Mouse (Mus musculus) adrenal gland, adult 8-10 months (tissue): ENCODE data around the gene Amph. TPM values are rescaled to one million over a fixed set of nuclear protein-coding genes. Genes with fewer than 3 reads are reported as not detected.
"Not testable (repeated sequence)": the region's sequence is repeated elsewhere in the genome, so short reads cannot be mapped to it uniquely, and the experiment has no call there.

ENCODE experiments used
- DNase-seq: peaks from one replicate; pipeline ENCODE4 v3.0.0; 2022
- total RNA-seq, 4 experiments: library from RNA; stranded (reverse); gene quantifications; 2 replicates each; pipeline ENCODE4 v1.2.4; 2022

Amph gene
- total RNA-seq, result 10 to 100 TPM in 2 of 4 experiments, 1 to 10 TPM in 2; 7.8 to 13.6 (median 11.2) TPM

DNA sequence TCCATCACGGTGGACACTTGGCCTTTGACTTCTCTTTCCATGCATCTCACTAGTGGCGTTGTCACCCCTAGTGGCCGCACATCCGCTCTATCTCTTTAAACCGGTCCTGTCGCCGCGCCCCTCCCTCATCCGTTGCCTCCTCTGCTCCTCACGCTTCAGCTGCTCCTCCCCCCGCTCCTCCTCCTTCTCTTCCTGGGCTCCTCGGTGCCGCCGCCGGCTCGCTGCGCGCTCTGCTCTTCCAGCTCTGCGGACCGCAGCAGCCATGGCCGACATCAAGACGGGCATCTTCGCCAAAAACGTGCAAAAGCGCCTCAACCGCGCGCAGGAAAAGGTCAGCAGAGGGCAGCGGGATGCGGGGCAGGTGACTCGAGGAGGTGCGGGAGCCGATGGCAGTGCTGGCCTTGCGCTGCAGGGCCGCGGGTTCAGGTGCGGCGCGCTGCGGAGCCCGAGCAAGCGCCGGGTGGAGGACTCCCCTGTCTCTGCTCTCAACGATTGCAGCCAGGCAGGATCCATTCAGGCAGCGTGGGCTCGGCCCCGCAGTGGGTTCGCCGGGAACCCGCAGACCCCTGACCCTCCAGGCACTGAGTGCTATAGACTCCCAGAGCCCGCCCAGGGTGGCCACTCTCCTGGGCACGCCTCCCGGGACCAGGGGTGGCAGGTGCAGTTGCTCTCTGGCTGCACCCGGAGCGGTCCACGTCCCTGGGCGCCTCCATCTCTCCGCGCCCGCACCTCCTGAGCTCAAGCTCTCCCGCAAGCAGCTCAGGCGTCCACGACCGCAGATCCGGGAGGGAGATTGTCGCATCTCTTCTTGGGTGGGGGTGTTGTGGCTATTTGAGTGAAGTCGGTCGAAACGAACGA, at the start of gene Amph:
Amph (plus strand) TSS at position 35 of the 858 bp plus-strand sequence.
- peak; percentile 67 for DNase-seq

DNA sequence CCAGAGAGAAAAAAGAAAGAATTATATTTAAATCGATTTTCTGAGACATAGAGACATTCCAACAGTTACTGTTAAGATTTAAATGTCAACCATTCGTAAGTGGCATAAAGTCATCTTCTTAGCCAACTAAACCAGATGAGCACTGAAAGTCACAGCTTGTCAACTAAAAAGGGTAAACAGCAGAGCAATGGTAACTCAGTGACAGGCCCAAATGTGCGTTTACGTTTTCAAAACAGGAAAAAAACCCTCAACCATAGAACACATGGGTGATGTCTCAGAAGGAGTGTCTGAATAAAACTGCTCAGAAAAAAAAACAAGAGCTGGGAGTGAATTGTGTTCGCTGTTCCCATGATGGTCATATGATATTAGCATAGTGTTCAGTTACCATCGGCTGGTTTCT, 44.4 kb upstream of the Amph start:
- no peak for DNase-seq

DNA sequence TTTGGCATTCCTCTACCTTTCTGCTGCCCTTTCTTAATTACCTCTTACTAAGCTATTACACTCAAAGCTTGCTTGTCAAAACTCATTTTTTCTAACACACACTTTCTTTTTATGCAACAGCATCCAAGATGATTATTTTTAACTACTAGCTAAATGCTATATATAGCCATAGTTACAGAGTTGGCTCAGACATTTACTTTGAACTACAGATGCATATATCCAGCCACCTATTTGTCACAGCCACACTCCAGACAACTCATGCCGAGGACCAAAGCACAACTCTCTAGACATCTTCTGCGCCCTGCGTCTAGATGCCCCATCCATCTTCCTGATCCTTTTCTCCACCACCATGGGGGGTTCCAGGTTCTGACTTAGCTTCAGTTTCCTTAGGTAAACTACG, 33.2 kb upstream of the Amph start:
- no peak for DNase-seq

DNA sequence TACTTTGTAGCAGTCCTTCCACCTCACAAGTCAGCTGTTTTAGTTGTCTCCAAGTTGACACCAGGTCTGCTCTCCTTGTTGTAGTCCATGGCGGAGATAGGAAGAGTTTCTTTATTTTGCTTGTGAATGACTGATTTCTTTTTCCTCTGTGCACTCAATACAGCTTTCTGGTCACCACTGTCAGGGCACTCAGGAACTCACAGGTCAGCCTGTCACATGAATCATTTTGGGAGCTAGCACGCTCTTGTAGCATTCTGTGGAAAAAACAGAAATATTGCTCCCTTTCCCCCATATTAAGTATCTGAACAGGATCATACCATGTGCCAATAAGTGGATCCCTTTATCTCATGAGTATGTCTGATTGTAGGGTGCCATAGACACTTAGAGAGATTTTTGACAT, 14.8 kb upstream of the Amph start:
- not testable (repeated sequence) for DNase-seq

DNA sequence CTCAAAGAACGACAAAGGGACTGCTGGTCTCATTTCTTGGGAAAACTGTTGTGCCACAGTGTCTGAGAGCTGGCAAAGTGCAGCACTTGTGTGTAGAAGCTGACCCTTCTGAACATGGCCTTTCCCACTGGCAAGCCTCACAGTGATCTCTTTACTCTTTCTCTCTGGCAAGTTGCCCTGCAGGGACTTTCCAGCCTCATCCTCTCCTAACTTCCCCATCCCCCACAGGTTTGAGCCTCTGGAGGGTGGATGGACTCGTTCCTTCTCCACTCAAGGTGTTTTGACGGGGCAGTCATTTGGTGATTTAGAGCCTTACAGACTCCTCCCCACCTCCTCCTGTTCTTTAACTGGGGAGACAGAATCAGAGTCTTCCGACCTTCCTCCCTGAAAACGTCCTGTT, 319 bp upstream of the Amph start:
- DNase-seq, result no peak

DNA sequence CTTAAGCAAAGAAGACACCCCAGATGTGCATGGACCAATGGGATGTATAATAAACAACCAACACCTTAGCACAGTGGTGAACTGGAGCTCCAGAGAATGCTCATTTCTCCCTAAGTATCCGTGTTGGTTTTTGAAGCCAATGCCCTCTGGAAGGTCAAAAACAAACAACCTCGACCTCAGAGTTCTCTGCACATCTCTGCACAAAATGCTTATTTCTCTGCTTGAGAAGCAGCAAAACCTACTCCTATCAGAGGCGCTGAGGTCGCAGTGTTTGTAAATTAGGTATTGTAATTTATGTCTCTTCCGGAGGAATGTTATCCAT, 985 bp downstream of the Amph start:
- no peak for DNase-seq

DNA sequence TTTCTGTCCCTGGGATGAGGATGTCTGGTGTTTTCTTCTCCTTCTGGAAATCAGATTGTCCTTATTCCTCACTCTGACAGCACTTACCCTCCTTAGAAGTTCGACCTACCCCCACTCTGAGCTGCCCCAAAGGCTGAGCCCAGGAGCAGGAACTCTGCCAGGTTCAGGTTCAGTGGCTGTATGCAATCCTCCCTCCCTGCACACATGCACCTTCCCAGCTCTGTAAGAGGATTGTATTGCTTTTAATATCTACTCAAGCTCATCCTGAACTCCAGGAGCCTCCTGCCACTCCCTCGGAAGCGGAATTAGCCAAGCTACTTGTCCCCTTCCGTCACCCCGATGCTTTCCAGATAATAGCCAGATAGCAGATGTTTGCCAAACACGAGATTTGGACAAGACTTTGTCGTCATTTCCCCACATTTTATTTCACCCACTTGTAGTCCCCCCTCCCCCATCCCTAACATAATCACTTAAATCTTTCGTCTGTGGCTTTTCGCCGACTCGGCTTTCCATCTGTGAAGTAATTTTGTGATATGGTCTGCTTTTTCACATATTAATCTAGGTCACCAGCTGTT, 1.7 kb downstream of the Amph start:
- DNase-seq, result no peak

DNA sequence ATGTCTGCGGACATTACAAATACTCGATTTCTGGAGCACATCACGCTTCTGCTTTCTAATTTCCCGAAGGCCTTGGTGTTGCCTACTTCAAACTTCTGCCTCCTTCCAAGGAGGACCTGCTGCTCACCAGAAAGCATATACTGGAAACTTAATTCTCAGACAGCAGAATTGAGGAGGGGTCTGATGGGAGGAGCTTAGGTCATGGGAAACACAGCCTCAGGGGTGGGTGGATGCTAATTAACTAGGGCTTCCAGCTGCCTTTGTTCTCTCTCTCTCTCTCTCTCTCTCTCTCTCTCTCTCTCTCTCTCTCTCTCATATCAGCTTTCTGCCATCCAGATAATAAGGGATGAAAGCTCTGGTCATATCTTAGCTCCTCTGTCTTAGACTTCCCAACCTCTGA, 5.6 kb downstream of the Amph start:
- DNase-seq, result no peak

DNA sequence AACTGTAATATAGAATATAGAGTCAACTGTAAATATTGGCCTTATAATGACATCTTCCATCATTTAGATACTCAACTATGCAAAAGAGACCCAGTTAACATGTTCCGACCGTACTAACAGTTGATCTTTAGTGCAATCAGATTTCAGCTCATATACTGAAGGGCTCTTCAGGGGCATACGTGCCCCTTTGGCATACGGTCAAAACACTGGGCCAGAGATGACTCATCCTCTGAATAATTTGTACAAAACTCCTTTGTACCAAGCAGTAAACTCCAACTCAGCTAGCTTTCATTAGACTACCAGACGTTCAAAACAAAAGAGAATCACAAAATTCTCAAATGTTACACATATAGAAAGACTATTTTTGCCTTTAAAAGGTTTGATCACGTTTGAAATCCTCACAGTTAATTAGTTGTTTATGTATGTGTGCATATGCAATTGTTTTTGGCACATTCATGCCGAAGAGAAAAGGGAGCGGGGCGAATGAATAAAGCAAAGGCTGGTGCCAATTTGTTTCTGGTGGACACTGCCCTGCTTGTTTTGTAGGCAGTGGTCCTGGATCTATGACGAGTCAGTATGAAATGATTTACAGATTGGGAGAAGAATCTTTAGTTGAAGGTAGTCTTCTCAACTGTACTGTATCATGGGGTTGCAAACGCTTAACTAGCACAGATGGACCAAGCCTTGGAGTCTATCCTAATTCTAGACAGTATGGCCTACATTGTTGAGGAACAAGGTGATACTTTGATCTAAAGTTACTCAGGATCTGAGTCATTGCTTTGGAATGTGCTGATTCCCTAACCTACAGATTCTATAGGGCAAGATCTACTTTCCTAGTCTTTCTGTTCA, 8.3 kb downstream of the Amph start:
- no peak for DNase-seq

DNA sequence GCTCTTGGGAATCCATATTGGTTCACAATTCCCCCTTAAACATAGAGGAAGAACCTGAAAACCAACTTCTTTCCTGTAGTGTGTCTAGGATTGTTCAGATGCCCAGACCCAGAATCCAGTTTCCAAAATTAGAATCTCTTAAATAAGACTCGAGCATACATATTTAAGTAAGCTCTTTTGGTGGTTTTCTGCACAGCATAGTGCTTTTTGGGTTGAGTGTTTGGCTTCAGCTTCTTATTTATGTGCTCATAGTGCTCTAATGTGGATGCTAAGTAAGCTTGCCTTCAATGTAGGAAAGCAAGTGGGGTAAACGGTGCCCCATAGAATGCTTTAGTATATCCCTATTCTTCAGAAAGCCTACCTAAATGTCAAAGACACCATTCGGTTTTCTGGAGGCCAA, 9.0 kb downstream of the Amph start:
- DNase-seq, result no peak

DNA sequence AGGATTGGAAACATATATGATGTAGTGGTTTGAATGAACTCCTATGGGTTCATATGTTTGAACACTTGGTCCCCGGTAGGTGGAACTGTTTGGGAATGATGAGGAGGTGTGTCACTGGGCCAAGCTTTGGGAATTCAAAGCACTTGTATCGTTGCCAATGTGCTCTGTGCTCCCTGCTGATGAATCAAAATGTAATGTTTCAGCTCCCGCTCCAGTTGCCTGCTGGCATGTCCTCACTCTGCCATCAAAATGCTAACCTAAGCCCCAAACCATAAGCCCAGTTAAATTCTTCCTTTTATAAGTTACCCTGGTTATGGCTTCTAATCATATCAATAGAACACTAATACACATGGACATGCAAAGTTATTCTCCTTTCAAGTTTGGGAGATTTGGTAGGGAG, 24.6 kb downstream of the Amph start:
- no peak for DNase-seq

DNA sequence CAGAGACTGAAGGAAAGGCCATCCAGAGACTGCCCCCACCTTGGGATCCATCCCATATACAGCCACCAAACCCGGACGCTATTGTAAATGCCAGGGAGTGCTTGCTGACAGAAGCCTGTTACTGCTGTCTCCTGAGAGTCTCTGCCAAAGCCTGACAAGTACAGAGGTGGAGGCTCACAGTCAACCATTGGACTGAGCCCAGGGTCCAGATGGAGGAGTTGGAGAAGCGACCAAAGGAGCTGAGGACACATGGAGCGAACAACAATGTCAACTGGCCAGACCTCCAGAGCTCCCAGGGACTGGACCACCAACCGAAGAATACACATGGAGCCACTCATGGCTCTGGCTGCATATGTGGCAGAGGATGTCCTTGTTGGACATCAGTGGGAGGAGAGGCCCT, 26.3 kb downstream of the Amph start:
- no peak for DNase-seq

DNA sequence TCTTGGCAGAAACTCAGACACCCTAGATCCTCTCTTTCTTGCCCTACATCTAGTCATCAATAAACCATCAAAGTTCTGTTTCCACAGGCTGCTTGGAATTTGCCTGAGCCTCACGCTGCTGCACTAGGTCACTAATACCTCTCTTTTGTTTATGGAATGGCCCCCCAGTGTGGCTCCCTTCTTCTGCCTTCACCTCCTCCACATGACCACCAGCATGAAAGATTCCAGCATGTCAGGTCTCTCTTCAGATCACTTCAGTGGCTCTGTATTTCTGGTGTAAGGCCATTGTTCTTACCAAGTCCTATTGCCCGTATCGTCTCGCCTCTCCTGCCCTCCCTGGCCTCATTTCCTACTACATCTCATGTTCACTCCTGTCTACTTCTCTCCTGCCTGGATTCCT, 39.3 kb downstream of the Amph start:
- DNase-seq, result no peak

DNA sequence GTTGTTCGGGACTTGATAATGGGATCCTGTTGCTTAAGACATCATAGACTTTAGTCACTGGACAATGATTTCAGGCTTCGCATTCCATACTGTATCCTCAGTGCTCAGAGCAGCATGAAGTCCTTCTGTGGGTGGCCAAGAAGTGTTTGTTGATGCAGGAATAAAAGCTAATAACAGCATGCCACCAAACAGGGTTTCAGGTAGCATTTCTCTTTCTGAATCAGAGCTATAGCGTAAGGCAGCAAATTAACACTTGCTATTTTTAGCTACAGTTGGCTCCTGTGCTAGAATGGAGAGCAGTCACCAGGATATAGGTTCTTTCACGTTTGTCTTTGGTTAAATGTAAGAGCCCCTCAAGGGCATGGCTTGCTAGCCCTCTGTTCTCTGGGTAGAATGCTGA, 40.3 kb downstream of the Amph start:
- no peak for DNase-seq

DNA sequence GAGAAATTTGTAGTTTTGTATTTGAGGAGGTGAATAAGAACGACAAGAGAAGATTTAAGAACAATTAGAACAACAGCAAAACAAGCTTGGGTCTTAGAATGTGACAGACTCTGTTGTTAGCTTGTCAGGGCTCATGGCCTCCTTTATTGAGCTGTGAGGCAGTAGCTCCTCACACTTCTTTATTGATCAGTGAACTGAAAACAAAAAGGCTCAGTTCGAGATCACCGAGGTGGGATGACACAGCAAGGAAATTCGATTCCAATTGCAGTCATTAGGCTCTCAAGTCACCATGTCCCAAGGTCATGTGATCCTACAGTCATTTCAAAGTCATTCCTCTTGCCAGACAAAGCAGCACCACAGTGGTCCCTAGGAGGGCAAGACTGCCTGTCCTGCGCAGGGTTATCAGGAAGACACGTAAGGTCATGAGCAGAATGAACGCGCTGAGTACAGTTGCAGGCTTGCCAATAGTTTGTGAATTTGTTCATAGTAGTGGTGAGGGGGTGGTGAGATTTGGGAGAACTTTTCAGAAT, 41.2 kb downstream of the Amph start:
- DNase-seq, result no peak

DNA sequence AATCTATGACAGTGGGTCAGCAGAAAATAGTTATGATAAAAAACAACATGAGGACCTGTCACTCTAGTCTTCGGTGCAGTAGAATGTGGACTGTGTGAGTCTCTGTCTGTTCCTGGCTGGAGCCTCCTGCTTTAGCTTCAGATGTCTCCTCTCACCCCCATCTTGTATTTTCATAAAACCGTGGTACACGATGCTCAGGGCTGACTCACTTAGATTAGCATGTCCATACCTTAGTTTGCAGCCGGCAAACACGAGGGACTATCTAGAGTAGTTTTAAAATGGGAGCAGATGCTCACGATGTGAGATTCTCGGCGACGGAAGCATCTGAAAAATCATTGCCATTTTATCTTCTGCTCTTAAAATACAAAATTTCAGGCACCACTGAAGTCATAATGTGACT, 54.5 kb downstream of the Amph start:
- DNase-seq, result no peak

DNA sequence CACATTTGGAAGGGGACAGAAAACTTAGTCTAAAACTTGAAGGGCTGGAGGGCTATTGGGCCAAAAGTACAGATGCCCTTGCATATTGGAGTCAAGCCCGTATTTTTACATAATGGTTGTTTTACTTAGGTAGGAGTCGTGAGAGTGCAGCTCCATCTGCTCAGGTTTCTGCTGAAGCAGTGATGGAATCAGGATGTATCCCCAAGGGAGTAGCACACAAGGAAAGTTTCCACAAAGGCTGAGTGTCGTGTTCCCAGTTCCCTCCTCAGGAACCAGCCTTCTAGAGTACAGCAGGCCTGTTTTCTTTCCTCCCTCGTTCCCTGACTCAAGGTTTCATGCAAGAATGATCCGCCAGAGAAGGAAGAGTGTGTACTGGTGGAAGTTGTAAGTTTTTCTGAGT, 56.4 kb downstream of the Amph start:
- DNase-seq, result no peak

DNA sequence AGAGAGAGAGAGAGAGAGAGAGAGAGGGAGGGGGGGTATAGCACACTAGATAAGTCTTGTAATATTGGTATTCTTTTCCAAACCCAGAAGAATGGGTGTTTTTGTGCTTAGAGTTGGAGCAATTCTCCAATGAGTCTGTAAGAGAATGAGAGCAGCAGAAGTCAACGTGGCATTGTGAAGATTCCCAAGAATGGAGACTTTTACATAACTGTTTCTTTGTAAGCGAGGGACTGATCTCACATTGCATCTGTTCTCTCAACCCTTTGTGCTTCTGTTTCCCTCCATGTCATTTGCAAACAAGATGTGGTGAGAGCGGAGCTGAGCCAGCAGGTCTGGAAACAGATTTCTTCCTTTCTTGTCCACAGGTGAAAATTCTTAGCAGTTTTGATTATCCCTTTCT, 60.4 kb downstream of the Amph start:
- DNase-seq, result no peak

DNA sequence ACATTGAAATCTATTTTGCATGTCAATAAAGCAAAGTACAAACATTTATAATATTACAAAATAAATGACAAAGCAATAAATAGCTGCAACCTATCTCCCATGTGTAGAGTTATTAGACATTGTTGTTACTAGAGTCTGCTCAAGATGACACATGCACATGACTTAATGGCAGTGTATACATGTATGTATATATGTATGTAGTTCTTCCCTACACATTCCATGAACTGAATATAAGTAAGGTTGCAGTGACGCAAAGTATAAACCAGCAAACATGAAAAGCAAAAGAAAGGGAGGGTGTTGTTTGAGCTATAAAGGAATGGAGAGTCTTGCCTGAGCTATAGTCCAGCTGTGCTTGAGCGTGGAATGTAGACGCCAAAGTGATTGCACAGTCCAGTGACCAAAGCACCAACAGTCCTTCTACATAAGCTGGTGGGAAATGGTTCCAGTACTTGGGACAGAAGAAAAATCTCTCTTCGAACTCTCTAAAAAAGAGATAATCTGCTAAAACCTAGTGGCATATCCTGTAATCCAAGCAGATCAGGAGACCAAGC, 66.9 kb downstream of the Amph start:
- no peak for DNase-seq

DNA sequence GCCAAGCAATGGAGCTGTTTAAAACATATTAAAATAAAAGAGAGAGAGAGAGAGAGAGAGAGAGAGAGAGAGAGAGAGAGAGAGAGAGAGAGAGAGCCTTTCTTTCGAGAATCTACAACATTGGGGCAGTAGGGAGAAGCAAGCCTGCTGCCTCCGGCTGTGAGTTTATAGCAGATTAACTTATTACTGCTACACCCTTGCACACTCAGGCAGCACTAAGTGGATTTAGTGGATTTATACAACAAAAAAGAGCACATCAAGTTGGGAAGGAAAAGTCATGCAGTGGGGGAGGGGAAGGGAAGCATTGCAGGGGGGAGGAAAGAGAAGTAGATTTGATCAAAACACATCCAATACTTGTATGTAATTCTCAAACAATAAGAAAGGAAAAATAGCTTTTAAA, 73.5 kb downstream of the Amph start:
- DNase-seq, result no peak

DNA sequence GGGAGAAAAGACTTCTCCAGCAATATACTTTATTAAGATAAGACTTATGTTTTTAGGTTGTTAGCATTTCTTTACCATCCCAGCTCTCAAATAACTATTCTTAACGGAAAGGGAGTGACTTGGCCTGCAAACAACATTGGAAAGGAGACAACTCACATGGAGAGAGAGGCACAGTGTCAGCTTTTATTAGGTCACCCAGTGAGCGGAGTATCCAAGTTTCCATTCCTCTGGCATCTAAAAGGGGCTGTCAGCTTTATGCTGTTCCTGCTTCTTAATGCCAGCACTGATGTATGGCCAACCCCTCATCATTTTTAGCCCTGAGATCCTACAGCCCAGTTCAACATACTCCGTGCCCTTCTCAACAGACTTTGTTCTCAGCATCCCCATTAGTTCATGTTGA, 74.3 kb downstream of the Amph start:
- DNase-seq, result no peak

DNA sequence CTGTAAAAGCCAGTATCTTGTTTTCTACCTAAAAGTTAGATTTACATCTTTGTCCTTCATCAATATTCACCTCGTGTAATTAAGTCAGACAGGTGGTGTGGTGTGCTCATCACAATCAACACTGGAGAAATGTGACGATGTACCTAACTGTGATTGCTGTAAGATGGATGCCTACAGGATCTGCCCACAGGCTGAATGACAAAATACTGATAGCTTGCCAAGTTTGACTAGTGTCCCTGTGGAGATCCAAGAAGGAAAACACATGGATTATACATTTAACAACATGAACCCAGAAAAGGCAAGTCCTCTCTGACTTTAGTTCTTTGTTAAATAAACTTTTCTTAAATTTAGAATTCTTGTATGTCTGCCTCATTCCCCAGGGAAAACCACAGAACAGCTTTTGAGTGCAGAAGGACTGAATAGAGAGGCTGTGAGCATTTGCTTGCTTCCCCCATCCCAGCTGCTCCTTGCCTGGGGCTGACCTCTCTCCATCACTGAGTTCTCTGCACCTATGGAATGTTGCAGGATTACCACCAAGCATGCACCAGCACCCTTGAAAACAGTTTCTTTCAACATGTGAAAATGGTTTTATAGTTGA, 77.2 kb downstream of the Amph start:
- DNase-seq, result no peak

DNA sequence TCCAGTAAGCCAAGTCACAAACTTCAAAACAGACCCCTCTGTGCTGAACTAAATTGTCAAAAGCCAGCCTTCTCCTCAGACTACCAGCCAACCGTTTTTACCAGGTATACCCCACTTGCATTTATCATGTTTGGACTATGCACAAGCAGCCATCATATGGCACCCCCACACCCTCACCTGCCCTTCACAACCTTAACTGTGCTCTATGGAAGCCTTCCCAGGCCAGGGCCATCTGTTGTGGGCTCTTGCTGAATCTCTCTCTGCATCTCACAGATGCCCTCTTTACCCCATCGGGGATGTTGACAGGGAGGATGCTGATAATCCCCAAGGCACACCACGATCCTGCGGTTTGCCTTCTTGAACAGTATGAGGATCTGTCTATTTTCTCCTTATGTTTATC, 77.9 kb downstream of the Amph start:
- DNase-seq, result no peak
